10 mouse cellular contexts compared by ENCODE assay signal in genomic region chr2:153425124-153425844, GRCm38 (mm10).
A peak's percentile ranks its signal among the peaks of the same experiment; 100 is the strongest.
DNase-seq lines count a peak whose midpoint lies in the region; ATAC-seq lines count a peak whose summit lies in the region.
"Had no signal": no experiment of that assay in that cellular context is flagged by ENCODE, and none has a peak within 500 bp of the region (broad histone marks: within the 10 kb centered on the region; RNA-seq: fewer than 3 reads in every experiment).

No protein-coding gene starts in this region.

- peak overlapping the region; percentile 75 for H3K27ac ChIP-seq in heart, embryonic 10.5 days
- peak overlapping the region; percentile 92 for H3K27ac ChIP-seq in neural tube, embryonic 11.5 days (ENCODE audit: low read depth, low read length)
- H3K27ac ChIP-seq: limb, embryonic 15.5 days had no signal

- 76% methylated on average over 4 of the region's 4 CpGs for WGBS in heart, embryonic 10.5 days
- WGBS in neural tube, embryonic 11.5 days = 76% methylated on average over 4 of the region's 4 CpGs

- no peak overlapping the region for H3K4me2 ChIP-seq in neural tube, embryonic 11.5 days (ENCODE audit: low read depth)
- H3K4me2 ChIP-seq: limb, embryonic 15.5 days had no signal

- H3K27me3 ChIP-seq in heart, embryonic 10.5 days (ENCODE audit: insufficient read depth, poor library complexity, severe bottlenecking) = no peaks in the 10 kb centered on the region
- no peaks in the 10 kb centered on the region for H3K27me3 ChIP-seq in neural tube, embryonic 11.5 days (ENCODE audit: control insufficient read depth, insufficient read depth, low read length)
- H3K27me3 ChIP-seq: limb, embryonic 15.5 days had no signal

- H3K36me3 ChIP-seq in heart, embryonic 10.5 days = peaks cover 68% of the 10 kb centered on the region
- peaks cover 3% of the 10 kb centered on the region for H3K36me3 ChIP-seq in neural tube, embryonic 11.5 days (ENCODE audit: control insufficient read depth, insufficient read depth, low read length)

- ATAC-seq in neural tube, embryonic 11.5 days (ENCODE audit: insufficient read depth, low FRiP score, low TSS enrichment) = peak; percentile 20; the same call in 1 of the 2 replicates
- peak; percentile 34; the same call in 1 of the 2 replicates for ATAC-seq in megakaryocyte-erythroid progenitor cell, adult 5-6 weeks (replicated peaks; ENCODE audit: low FRiP score, low TSS enrichment, poor library complexity, severe bottlenecking)

- no peak overlapping the region for H3K4me3 ChIP-seq in heart, embryonic 10.5 days
- no peak overlapping the region for H3K4me3 ChIP-seq in neural tube, embryonic 11.5 days (ENCODE audit: low read depth, low read length)
- H3K4me3 ChIP-seq: limb, embryonic 15.5 days had no signal

- no peak overlapping the region for H3K9ac ChIP-seq in neural tube, embryonic 11.5 days (ENCODE audit: low read length)
- H3K9ac ChIP-seq: limb, embryonic 15.5 days had no signal

- intact Hi-C loops in heart, postnatal 10 days (cut with DNase I) = no loop called here

- peaks cover 83% of the 10 kb centered on the region for H3K4me1 ChIP-seq in heart, embryonic 10.5 days
- peaks cover 20% of the 10 kb centered on the region for H3K4me1 ChIP-seq in neural tube, embryonic 11.5 days (ENCODE audit: control insufficient read depth, insufficient read depth, low read length)

- H3K9me3 ChIP-seq in heart, embryonic 10.5 days = no peaks in the 10 kb centered on the region
- H3K9me3 ChIP-seq in neural tube, embryonic 11.5 days (ENCODE audit: control insufficient read depth, low read length) = no peaks in the 10 kb centered on the region
- H3K9me3 ChIP-seq: limb, embryonic 15.5 days had no signal

- no peak for DNase-seq in heart, embryonic 10.5 days (ENCODE audit: low spot score)
- DNase-seq in heart, postnatal 10 days = no peak
- DNase-seq in neural tube, embryonic 11.5 days (ENCODE audit: low spot score) = no peak
- no peak for DNase-seq in neural tube, embryonic 10.5 days (ENCODE audit: extremely low spot score, low spot score)
- DNase-seq in embryo, embryonic 11 days = no peak
- no peak for DNase-seq in embryo, embryonic 10 days (ENCODE audit: low spot score)
- no peak for DNase-seq in right cerebral cortex, postnatal 4 days
- DNase-seq: kidney, adult 18-20 months had no signal
